Mouse (Mus musculus): Measurements from ENCODE around the gene Gm27027.
A peak's percentile ranks its signal among the peaks of the same experiment; 100 is the strongest.

The Gm27027 gene

DNA sequence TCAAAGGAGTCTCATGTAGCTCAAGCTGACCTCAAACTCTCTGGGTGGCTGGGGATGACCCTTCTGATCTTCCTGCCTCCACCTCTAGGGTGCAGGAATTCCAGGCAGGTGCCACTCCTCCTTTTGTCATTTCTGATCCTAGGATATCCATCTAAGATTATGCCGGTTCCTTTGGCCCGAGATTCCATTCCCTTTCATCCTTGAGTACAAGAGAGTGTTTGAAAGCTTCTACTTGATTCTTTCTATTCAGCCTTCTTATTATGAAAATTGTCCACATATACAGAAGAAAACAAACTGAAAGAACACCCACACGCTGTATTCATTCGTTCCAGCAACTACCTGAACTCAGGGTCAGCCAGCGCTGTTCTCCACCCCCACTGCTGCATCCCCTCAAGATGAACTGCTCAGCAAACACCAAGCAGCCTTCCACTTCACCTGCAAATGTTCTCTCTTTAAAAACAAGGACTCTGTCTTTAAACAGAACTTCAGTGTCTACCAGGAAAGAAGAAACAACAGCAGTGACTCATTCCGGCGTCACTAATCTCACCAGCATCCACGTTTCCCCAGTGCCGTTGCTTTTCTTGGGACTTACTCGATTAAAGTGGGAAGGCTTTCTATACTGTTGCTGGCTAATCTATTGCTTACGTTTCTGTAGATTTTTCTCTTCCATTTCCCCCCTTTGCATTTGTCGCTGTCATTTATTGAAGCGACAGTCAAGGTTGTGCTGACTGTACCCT is 68.3 kb downstream of the Gm27027 start:
- DNase-seq = peak; percentile 43

GRCm38 (mm10) chr2:93926141-93926540 is 70.0 kb downstream of the Gm27027 start:
- no peak for DNase-seq

GRCm38 (mm10) chr2:93919093-93919492 is 77.1 kb downstream of the Gm27027 start:
- no peak for DNase-seq

DNA sequence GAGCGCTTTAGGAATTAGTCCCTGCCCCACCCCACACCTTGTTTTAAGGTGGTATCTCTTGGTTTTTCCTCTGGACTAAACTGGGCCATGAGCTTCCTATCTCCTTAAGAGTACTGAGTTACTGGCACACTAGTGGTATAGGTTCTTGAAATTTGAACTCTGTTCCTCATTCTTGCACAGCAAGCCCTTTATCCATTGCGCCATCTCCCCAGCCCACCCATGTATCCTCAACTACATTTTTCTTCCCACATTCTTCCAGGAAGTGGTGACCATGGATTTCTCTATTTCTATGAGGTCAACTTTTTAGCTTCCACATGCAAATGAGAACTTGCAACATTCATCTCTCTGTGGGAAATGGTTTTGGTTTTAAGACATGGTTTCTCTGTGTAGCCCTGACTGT is 82.6 kb downstream of the Gm27027 start:
- no peak for DNase-seq

- no peak for DNase-seq
These were observed 84.2 kb downstream of the Gm27027 start for GRCm38 (mm10) chr2:93911942-93912341.

- no peak for DNase-seq
These were observed 86.4 kb downstream of the Gm27027 start for GRCm38 (mm10) chr2:93909716-93910115.

GRCm38 (mm10) chr2:93907519-93908294 is 88.4 kb downstream of the Gm27027 start:
- no peak for DNase-seq

All from right cerebral cortex, postnatal 25 days (tissue).